Mouse (Mus musculus) kidney, postnatal 0 days (tissue): Measurements from ENCODE around the gene Rec114. TPM values are rescaled to one million over a fixed set of nuclear protein-coding genes. Genes with fewer than 3 reads are reported as not detected.

ENCODE experiments used
- ATAC-seq: fragments of 200-750 bp; cut with Nextera tagmentation; replicated peaks from 2 replicates; pipeline ENCODE4 v1.8.0; 2017; ENCODE audit warnings: low read depth, moderate number of reproducible peaks, moderate TSS enrichment, moderate library complexity; ENCODE audit not compliant: low FRiP score
- DNase-seq: peaks from one replicate; pipeline ENCODE4 v3.0.0-alpha.2; 2016; ENCODE audit warnings: low spot score
- H3K27ac ChIP-seq: fragments of 300-500 bp; sonication (generic); 2 replicates; pipeline ENCODE4 v1.5.1; 2014; ENCODE audit warnings: mild to moderate bottlenecking
- H3K27me3 ChIP-seq: fragments of 300-500 bp; sonication (generic); 2 replicates; pipeline ENCODE4 v1.6.1; 2014; ENCODE audit warnings: low read length, mixed read lengths; ENCODE audit not compliant: insufficient read depth
- H3K36me3 ChIP-seq: fragments of 300-500 bp; sonication (generic); 2 replicates; pipeline ENCODE4 v1.6.1; 2014; ENCODE audit warnings: low read length, mixed read lengths; ENCODE audit not compliant: insufficient read depth
- H3K4me1 ChIP-seq: fragments of 300-500 bp; sonication (generic); replicated peaks from 2 replicates; pipeline ENCODE4 v1.6.1; 2014; ENCODE audit warnings: antibody characterized with exemption, low read length, mixed read lengths; ENCODE audit not compliant: insufficient read depth
- H3K4me2 ChIP-seq: fragments of 300-500 bp; sonication (generic); 2 replicates; pipeline ENCODE4 v1.6.1; 2014; ENCODE audit warnings: mild to moderate bottlenecking, low read length, moderate library complexity, mixed read lengths
- H3K4me3 ChIP-seq: fragments of 300-500 bp; sonication (generic); replicated peaks from 2 replicates; pipeline ENCODE4 v1.5.1; 2014; ENCODE audit warnings: low read depth, low read length
- H3K9ac ChIP-seq: fragments of 300-500 bp; sonication (generic); 2 replicates; pipeline ENCODE4 v1.6.1; 2014; ENCODE audit warnings: low read depth, low read length
- H3K9me3 ChIP-seq: fragments of 300-500 bp; sonication (generic); replicated peaks from 2 replicates; pipeline ENCODE4 v1.6.1; 2016; ENCODE audit warnings: low read length, inconsistent platforms, mixed read lengths
- CTCF ChIP-seq: IDR thresholded peaks from 2 replicates; pipeline ENCODE4 v1.5.1; 2016; ENCODE audit warnings: antibody characterized with exemption, low read depth, mild to moderate bottlenecking, moderate library complexity
- WGBS: fragments of 180-500 bp; shearing (Covaris S2); extraction: QIAGEN DNeasy Blood & Tissue Kit; methylation state at CpG from one replicate; pipeline ENCODE4 v1.1.7; 2014; 5-methylcytosine and 5-hydroxymethylcytosine counted together
- polyA plus RNA-seq: library from polyadenylated mRNA; unstranded; fragments of >200 nt; fragmentation: Nextera tagmentation; extraction: Ambion mirVana; gene quantifications from 2 replicates; pipeline ENCODE4 v1.2.1, GENCODE M21; 2015

Gene Rec114
- polyA plus RNA-seq, 1 experiment from 2014 or later, result 1.2 TPM

DNA sequence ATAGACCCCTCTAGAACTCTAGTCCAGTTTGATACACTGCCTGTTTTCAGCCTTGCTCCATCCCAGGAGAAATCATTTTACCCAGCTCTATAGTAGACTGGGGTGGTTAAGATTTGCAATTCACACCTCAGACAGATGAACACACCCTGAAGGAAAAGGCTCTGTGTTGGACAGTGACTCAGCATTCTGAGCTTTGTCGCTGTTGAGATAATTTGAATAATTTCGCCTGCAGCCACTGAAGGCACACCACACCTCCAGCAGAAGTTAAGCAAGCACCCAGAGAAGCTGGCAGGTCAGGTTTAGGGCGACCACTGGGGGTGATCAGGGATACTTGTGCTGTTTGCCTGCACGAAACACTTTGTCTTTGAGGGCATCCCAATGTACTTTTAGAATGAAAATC is 4.4 kb upstream of the Rec114 start:
- no peak for TF ChIP-seq CTCF
- H3K4me3 ChIP-seq, result no peak overlapping the region
- no peaks in the 10 kb centered on the region for H3K9me3 ChIP-seq
- DNase-seq (no peak), ATAC-seq (no peak)
- no peaks in the 10 kb centered on the region for H3K36me3 ChIP-seq
- H3K9ac ChIP-seq, result no peak overlapping the region
- H3K4me1 ChIP-seq, result no peaks in the 10 kb centered on the region
- 57% methylated on average over 4 of the region's 4 CpGs for WGBS
- no peaks in the 10 kb centered on the region for H3K27me3 ChIP-seq
- H3K27ac ChIP-seq, result no peak overlapping the region
- H3K4me2 ChIP-seq, result no peak overlapping the region

DNA sequence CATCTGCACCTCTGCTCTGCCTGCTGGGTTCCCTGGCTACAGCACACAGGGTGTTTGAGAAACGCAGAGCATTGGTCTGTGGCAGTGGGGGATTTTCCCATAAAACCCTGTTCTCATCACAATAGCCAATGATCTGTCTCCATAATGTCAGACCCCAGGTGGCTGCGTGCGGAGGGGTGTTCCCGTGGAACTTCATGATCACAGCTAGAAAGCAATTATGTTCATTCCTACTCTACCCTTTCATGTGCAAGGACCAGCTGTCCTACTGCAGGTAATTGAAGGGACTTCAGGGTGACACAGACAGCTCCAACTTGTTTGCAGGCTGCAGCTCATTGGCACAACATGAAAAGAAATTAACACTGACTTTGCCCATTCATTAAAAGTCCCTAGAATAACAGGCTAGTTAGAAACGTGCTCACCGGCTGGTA is 3.6 kb upstream of the Rec114 start:
- no peak overlapping the region for H3K4me2 ChIP-seq
- no peak overlapping the region for H3K9ac ChIP-seq
- no peaks in the 10 kb centered on the region for H3K27me3 ChIP-seq
- H3K9me3 ChIP-seq, result no peaks in the 10 kb centered on the region
- ATAC-seq, result no peak
- no peaks in the 10 kb centered on the region for H3K4me1 ChIP-seq
- H3K27ac ChIP-seq, result no peak overlapping the region
- DNase-seq, result peak; percentile 3
- WGBS, result 14% methylated on average over 6 of the region's 6 CpGs
- H3K36me3 ChIP-seq, result no peaks in the 10 kb centered on the region
- TF ChIP-seq CTCF, result no peak
- no peak overlapping the region for H3K4me3 ChIP-seq

DNA sequence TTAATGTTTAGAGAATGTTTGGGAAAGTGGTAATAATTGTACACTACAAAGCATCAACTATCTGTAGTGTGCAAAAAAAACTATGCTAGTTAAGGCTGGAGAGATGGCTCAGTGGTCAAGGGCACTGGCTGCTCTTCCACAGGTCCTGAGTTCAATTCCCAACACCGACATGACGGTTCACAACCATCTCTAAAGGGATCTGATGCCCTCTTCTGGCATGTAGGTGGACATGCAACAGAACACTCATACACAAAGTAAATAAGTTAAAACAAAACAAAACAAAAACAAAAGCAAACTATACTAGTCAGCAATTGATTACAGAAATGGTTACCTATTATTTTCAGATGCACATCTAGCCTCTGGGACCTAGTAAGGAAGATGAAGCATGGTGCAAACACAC is 1.1 kb downstream of the Rec114 start:
- WGBS, result 95% methylated on average over 2 of the region's 2 CpGs
- no peaks in the 10 kb centered on the region for H3K27me3 ChIP-seq
- H3K9ac ChIP-seq, result no peak overlapping the region
- no peak overlapping the region for H3K4me2 ChIP-seq
- no peaks in the 10 kb centered on the region for H3K4me1 ChIP-seq
- H3K36me3 ChIP-seq, result no peaks in the 10 kb centered on the region
- no peak for TF ChIP-seq CTCF
- DNase-seq (no peak), ATAC-seq (no peak)
- no peak overlapping the region for H3K27ac ChIP-seq
- no peak overlapping the region for H3K4me3 ChIP-seq
- no peaks in the 10 kb centered on the region for H3K9me3 ChIP-seq

DNA sequence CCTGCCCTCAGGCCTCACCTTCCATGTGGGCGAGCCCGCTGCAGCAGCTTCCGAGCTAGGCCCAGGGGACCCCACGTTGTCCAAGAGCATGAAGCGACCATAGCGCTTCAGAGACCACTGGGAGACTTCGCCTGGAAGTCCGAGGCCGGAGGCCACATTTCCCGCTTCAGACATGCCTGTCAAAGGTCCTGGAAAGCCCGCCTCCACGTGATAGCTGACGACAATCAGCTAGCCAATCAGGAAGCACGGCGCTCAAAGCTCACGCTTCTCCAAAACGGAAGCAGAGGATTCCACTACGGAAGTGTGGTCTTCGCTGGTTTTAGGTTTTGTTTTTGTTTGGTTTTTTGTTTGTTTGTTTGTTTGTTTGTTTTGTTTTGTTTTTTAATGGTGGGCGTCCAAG is 2.4 kb downstream of the Rec114 start:
- no peaks in the 10 kb centered on the region for H3K36me3 ChIP-seq
- H3K27ac ChIP-seq, result no peak overlapping the region
- DNase-seq (no peak), ATAC-seq (no peak)
- H3K4me3 ChIP-seq, result no peak overlapping the region
- no peak overlapping the region for H3K4me2 ChIP-seq
- TF ChIP-seq CTCF, result no peak
- H3K9me3 ChIP-seq, result no peaks in the 10 kb centered on the region
- H3K27me3 ChIP-seq, result no peaks in the 10 kb centered on the region
- H3K4me1 ChIP-seq, result no peaks in the 10 kb centered on the region
- no peak overlapping the region for H3K9ac ChIP-seq
- WGBS, result 76% methylated on average over 20 of the region's 20 CpGs

DNA sequence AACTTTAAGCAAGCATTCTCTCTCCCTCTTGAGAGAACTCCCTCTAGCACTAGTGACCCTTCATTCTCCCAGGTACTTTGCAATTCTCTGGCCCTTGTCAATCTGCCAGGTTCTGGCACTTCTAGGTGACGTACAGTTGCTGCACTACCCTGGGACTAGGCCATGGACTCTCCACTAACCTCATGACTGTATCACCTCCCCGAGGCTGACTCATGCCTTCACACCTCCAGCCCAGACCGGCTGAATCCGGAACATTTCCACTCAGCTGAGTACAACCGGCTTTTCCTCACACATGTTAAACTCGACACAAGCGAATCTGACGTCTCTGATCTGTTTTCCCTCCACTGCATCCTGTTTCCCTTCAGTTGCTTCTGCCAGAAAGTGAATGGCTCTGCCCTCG is 4.0 kb downstream of the Rec114 start:
- Histone ChIP-seq H3K9me3 (no peaks in the 10 kb centered on the region), H3K36me3 (no peaks in the 10 kb centered on the region), H3K4me3 (no peak overlapping the region), H3K9ac (no peak overlapping the region), H3K4me1 (no peaks in the 10 kb centered on the region), H3K4me2 (no peak overlapping the region), H3K27me3 (no peaks in the 10 kb centered on the region), H3K27ac (no peak overlapping the region)
- 42% methylated on average over 9 of the region's 9 CpGs for WGBS
- ATAC-seq (peak; percentile 57; the same call in 1 of the 2 replicates), DNase-seq (no peak)
- TF ChIP-seq CTCF, result no peak

DNA sequence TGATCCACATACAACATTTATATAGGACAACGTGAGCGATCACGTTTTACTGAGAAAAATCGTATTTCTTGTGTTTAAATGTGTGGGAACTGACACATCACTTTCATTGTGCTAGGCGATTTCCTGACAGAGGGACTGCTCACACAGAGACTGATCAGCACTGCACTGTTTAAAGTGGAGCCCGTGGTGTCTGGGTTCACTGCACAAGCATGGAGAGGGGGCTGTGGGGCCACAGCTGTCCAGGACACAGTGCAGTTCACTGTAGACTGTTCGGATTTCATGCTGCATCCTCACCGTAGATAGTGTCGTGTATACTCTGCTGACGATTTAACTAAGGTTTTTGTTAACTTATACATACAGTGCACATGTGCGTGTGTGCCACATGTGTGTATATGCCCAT is 20.6 kb downstream of the Rec114 start:
- no peak for DNase-seq
- no peak; the same call in 1 of the 2 replicates for ATAC-seq
- H3K4me2 ChIP-seq, result no peak overlapping the region
- no peaks in the 10 kb centered on the region for H3K36me3 ChIP-seq
- H3K9me3 ChIP-seq, result no peaks in the 10 kb centered on the region
- H3K27me3 ChIP-seq, result no peaks in the 10 kb centered on the region
- no peaks in the 10 kb centered on the region for H3K4me1 ChIP-seq
- TF ChIP-seq CTCF, result no peak
- WGBS, result 39% methylated on average over 11 of the region's 11 CpGs
- no peak overlapping the region for H3K27ac ChIP-seq
- no peak overlapping the region for H3K4me3 ChIP-seq
- H3K9ac ChIP-seq, result no peak overlapping the region

DNA sequence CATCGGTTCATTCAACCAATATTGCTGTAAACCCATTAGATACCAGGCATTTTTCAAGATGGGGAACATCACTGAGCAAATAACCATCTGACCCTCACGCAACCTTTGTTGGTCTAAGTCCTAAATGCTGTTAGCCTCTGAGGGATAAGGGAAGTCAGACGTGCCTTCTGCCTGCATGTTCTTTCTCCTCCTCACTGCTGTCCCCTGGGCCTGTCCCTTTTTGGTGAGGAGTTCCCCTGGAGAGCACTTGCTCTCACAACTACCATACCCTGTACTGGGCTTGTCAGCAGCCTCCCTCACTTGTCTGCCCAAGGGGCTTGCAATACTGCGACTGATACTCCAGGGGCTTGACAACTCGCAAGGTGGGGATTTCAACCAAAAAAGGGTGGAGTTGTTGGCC is 21.6 kb downstream of the Rec114 start:
- WGBS, result 81% methylated on average over 5 of the region's 5 CpGs
- Histone ChIP-seq H3K36me3 (no peaks in the 10 kb centered on the region), H3K27ac (no peak overlapping the region), H3K4me3 (no peak overlapping the region), H3K27me3 (no peaks in the 10 kb centered on the region), H3K9me3 (no peaks in the 10 kb centered on the region), H3K4me2 (no peak overlapping the region), H3K4me1 (no peaks in the 10 kb centered on the region), H3K9ac (no peak overlapping the region)
- TF ChIP-seq CTCF, result no peak
- DNase-seq (no peak), ATAC-seq (no peak)
